Mouse (Mus musculus) hematopoietic stem cell, adult 5-6 weeks (primary cell): ENCODE results near the gene Endov. TPM values are rescaled to one million over a fixed set of nuclear protein-coding genes. Genes with fewer than 3 reads are reported as not detected.

Experiments used
- ATAC-seq, 2 experiments: fragments of 125-278 bp in 1 of 2; replicated peaks in 1 of 2; 2 replicates each; pipeline ENCODE4 v1.8.0; 2016 to 2017; ENCODE audit warnings: inconsistent platforms in 2 of 2, mild to moderate bottlenecking in 2 of 2, moderate number of reproducible peaks in 2 of 2, low read depth in 1 of 2, moderate TSS enrichment in 1 of 2; ENCODE audit not compliant: low FRiP score in 2 of 2, poor library complexity in 2 of 2, severe bottlenecking in 2 of 2, insufficient read depth in 1 of 2, low TSS enrichment in 1 of 2
- total RNA-seq: library from RNA; stranded (forward); fragments of 172-1452, 232-1000 nt; gene quantifications from 2 replicates; pipeline ENCODE4 v1.2.3, GENCODE M21; 2017

The Endov gene
- total RNA-seq, 1 experiment from 2014 or later = 25.1 TPM

DNA sequence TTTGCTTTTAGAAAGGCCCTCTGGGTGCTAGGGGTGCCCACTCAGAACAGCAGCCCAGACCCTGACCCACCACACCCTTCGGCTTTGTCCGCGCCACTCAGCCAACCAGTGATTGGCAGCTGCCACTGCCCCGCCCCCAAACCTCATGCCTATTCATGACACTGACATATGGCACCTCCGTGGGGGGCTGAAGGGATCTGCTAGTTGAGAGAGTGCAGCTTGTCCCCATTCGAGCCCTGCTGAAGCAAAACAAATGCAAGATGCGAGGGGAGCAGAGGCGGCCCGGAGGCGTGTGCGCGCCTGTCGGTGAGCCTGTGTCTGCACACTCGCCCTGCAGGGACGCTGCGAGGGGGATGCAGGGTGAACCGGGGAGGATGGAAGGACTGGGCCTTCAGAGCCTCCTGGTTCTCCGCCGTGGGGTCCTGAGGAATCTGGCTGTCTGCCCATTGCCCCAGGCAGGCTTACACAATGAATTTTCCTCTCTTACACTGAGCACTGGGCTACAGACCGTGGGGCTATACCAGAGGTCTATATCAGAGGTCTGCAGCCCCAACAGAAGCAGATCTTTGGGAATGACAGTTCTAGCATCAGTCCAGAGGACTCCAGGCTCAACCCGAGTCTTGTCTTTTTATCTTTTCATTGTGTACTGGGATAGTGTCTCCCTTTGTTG, 24.0 kb downstream of the Endov start:
- ATAC-seq = no peak

- no peak for ATAC-seq
Observed at GRCm38 (mm10) chr11:119515823-119516676, 24.9 kb downstream of the Endov start.

DNA sequence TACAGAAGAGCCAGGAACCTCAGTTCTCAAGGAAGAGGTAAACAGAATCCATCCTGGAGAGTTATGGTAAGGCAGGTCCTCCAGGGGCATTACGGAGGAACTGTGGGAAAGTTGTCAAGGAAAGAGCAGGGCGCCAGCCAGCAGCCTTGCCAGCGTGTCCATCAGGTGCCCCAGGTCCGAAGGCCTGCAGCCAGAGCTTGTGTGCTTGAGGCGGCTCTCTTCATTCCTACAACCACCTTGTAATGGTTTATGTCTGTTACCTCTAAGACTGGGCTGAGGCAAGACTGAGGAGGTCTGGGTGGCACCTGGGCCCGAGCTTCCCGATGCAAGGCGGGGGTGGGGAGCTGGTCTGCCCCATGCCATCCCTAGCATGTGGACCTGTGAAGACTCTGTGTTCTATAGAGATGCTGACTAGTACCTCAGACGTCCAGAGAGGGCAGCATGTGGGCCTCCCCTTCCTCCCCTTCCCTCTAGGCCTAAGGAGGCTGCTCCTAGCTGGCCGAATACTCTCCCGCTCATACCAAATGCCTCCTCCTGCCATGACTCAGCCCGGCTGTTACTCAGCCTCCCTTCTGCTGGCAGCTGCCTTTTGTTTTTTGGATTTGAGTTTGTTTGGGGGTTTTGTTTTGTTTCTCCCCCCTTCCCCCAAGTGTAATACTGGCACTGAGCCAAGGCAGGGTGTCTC, 25.7 kb downstream of the Endov start:
- ATAC-seq = no peak

- no peak for ATAC-seq
Observed at GRCm38 (mm10) chr11:119519387-119519786, 28.2 kb downstream of the Endov start.

DNA sequence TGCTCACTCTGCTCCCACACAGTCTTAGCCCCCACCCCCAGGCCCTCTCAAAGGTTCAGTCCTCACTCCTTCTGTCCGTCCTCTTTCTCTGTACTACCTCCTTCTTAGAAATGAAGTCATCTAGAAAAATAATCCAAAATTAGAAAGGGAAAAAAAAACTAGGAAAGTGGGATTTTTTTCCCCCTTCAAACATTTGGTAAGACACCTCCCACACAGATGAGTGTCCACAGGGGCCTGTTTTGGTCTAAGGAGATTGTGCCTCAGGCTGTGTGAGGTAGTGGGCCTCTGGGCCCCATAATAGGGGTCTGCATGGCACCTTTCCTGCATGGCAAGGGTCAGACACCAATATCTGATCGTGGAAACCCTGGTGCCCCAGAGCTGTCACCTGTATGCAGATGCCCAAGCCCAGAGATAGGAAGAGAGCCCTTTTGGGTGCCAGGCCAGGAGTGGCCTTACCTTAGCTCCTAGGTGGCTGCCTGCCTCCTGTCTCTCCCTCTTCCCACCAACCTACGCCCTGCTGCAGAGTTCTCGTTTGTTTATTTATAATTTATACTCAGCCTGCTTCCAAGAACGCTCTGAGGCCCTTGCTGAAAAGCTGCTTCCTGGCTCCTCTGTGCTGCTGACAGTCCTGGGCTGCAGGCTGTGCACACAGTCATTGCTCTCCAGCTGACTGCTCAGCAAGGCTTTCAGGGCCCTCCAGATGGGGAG, 29.0 kb downstream of the Endov start:
- ATAC-seq = no peak

- ATAC-seq = no peak
Observed at GRCm38 (mm10) chr11:119520713-119521063, 29.5 kb downstream of the Endov start.

DNA sequence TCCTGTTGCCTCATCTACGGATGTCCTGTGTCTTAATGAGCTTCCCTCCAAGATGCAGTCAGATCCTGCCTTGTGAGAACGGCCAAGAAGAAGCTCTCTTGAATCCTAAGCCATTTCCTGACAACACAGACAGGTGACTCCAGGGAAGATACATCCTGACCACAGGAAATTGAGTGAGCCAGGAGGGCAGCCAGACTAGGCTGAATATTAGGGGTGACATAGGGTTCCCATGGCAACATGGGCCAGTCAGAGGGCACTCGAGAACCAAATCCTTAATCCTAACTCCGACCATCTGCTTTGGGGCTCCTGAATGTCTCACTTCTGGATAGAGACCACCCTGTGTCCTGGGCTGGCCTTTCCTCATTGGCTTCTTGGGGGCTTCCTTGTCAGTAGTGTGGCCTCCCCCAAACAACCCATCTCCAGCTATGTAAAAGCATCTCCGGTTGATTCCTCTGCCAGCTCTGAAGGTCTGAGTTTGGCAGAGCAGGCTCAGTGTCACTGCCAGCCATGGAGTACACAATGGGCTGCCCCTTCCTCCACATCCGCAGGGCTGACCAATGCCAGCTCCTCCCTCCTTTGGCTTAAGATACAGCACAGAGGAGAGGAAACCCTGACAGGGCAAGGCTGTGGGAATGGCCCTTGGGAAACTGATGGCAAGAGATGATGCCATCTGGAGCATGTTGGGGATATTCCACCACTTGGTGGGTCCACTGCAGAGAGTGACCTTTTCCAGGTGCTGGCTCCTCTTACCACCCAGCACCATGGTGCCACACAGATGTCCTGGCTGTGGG, 31.0 kb downstream of the Endov start:
- ATAC-seq = no peak

GRCm38 (mm10) chr11:119522779-119523178, 31.6 kb downstream of the Endov start:
- no peak for ATAC-seq

DNA sequence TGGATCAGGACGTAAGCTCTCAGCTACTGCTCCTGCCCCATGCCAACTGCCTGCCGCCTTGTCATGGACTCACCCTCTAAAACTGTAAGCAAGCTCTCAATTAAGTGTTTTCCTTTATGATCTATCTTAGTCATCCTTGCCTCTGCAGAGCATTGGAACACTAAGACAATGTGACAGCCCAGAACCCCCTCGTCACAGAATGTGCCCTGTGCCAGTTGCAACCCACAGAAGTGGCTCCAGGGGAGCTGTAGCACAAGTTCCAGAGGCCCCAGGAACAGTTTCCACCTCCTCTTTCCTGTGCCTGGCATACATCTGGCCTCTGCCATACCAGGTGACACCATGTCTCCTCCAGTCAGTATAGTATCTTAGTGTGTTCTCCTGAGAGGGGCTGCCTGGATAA, 32.2 kb downstream of the Endov start:
- ATAC-seq = no peak

- peak; percentile 94 to 95 for ATAC-seq
Observed at GRCm38 (mm10) chr11:119524545-119524949, 33.4 kb downstream of the Endov start.

DNA sequence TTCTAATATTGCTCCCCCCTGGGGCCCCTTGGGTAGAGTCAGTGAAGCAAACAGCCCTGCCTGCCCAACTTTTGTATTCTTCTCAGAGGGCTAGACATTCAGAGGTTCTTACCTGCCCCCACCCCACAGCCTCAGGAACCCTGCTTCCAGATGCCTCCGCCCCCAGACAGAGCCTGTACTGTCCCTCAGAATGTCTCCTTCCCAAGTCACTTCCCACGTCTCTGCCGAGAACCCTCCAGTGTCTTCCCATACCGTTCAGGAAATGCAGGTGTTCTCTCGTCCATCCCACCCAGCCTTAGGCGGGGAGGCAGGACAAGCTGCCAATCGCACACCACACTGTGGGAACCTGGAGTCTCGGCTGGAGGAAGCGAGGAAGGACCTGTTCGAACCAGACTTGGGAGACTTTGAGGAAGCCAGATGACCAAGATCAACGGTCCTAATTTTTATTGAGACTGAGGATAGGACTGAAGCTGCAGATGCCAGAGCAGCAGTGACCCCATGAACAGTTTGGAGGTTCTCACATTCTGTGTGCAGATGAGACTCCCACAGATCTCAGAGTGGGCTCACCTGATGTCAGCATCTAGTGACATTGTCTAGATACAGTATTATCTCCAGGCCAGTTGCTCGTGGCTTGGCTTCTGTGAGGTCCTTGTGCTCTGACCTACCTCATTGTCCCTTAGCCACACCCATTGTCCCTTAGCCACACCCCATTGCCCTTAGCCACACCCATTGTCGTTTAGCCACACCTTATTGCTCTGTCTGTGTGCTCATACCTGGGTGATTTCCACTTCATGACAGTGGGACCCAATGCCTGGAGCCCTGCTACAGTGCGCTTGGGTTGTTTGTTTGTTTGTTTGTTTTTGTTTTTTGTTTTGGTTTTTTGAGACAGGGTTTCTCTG, 35.2 kb downstream of the Endov start:
- no peak for ATAC-seq

GRCm38 (mm10) chr11:119528930-119529329, 37.8 kb downstream of the Endov start:
- ATAC-seq = no peak

DNA sequence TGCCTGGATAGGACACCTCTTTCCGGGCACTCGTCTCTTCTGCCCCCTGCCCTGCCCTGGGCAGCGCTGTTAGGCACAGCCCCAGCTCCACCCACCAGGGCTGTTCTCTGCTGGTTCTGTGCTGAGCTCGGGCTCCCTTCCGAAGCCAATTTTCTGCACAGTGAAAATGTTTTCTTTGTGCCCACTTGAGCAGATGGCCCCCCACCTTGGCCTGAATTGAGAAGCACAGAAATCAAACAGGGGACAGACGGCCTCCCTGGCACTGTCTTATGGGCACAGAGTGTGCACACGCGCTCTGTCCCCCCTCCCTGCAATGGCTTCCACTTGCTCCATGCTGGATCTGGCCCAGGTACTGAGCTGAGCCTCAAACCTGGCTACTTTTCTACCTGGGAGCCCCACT, 41.3 kb downstream of the Endov start:
- no peak for ATAC-seq

DNA sequence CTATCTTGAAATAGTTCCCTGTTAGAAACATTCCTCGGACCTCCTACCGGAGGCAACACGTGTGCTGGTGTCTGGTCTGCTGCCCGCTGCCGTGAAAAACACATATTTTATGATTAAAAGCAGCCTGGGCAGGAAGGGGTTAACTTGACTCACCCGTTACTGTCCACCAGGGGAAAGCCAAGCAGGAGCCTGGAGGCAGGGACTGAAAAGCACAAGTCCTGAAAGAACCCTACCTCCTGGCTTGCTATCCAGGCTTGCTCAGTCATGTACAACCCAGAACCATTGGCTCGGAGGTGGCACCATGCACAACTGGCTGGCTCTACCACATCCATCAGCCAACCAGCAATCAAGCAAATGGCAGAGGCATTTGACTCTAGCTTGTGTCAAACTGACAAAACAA, 42.6 kb downstream of the Endov start:
- ATAC-seq = no peak

DNA sequence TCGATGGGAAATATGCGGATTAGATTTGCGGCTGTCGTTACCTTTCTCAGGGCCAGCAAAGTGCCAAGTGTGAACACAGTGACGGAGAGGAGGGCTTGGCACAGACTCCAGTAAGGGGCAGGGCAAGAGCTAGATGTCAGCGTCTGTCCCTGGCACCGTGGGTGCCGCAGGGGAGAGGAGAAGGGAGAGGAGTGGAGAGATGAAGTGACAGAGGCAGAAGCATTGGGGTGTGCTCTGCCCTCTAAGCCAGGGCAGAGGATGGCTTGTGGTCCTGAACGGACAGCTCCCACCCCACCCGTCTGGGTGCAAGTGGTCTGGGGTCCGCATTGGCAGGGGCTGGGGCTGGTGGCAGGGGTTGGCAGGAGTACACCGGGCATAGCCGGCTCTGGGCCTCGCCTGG, 48.8 kb downstream of the Endov start:
- 0 out of 4 replicates have a peak, but pooled peaks of 1 of the 2 experiments have one; percentile 31 for ATAC-seq

- ATAC-seq = no peak
Observed at GRCm38 (mm10) chr11:119540560-119540959, 49.4 kb downstream of the Endov start.
